Mouse (Mus musculus) thymus, adult 2 months (tissue): ENCODE data around the gene Rps29.

Experiments used
- CTCF ChIP-seq: fragments of 200-500 bp; IDR thresholded peaks from 2 replicates; pipeline ENCODE4 v1.5.1; 2012; ENCODE audit warnings: mild to moderate bottlenecking, control low read depth, low read length, moderate library complexity, borderline replicate concordance; ENCODE audit not compliant: control insufficient read depth, poor library complexity, insufficient read depth; ENCODE audit errors: extremely low read depth
- POLR2A ChIP-seq: fragments of 200-500 bp; IDR thresholded peaks from 2 replicates; pipeline ENCODE4 v1.6.1; 2012; ENCODE audit warnings: mild to moderate bottlenecking, low read length, control low read depth, moderate library complexity; ENCODE audit not compliant: control insufficient read depth, poor library complexity, insufficient read depth; ENCODE audit errors: extremely low read depth

GRCm38 (mm10) chr12:69184342-69185295, 25.6 kb upstream of the Rps29 start:
- no peak for TF ChIP-seq POLR2A
- no peak for TF ChIP-seq CTCF
